Mouse (Mus musculus) B cell, adult 2 months (primary cell): ENCODE results near the gene B3galt1.

ENCODE experiments used
- DNase-seq, 2 experiments: peaks; one replicate each; pipeline ENCODE4 v3.0.0; 2022

B3galt1 gene

DNA sequence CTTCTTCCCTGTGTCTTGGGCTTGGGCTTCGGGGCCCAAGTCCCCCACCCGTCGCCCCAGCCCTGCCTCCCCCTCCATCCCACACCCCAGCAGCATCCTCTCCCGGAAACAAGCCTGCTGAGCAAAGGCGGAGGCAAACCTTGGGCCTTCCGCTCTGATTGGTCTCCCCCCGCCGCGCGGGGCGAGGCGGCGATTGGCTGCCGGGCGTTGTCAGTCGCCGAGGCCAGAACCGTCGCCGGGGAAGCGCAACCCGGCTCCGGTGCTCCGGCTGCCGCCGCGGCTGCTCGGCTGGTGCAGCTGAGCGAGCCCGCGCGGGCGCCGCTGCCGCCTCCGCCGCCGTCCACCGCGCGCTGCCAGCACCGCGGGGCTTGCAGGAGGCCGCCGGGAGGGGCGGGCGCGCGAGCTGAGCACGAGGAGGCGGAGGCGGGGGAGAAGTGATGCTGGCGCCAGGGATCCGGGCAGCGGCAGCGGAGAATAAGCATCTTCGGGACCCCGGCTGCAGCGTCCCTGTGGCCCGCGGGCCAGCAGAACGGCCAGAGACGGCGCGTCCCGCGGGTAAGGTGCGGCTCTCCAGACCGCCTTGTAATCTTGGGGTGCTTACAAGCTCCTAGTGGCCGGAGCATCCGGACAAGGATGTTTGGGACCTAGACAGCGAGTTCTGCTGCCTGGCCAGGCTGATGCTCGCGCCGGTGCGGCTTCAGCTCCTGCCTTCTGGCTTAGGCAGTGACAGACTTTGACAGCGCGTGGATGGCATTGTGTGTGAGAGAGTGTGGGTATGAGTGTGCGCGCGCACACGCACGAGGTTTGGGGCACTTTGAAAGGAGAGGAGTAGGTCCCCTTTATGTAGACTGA is at the start of gene B3galt1:
Gene B3galt1 (plus strand): TSS at position 392 of the 852 bp plus-strand sequence.
- no peak for DNase-seq

DNA sequence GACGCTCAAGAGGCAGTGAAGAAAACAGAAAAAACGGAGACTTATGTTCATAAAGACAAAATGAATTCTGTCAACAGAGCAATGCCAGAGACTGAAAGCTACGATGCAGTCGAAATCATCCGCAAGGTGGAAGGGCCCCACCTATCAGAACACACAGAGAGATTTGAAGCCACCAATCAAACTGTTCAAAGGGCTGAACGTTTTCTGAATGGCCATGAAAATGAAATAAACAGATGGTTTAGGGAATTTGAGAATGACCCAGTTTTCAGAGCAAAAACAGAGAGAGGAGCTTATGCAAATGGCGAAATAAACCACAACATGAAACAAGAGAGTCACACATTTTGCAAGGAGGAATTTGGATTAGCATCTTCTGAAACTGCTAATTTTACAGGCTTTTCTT is 49.3 kb upstream of the B3galt1 start:
- no peak for DNase-seq

DNA sequence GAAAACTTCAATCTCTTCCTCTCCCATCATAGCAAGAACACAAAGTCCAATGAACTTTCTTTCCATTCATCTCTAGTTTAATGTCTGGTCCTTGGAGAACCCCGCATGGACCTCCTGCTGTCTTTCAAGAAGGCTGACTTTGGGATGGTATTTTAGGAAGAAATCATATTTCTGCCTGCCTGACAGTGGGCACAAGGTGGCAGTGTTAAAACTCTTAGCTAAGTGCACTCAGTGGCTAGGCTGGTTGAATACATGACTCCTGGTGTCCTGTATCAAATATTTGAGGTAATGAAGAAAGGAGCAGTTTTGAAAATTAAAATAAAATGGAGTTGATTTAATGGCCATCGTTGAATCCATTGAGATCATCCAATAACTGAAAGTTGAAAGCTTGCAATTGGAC is 30.3 kb upstream of the B3galt1 start:
- no peak for DNase-seq

DNA sequence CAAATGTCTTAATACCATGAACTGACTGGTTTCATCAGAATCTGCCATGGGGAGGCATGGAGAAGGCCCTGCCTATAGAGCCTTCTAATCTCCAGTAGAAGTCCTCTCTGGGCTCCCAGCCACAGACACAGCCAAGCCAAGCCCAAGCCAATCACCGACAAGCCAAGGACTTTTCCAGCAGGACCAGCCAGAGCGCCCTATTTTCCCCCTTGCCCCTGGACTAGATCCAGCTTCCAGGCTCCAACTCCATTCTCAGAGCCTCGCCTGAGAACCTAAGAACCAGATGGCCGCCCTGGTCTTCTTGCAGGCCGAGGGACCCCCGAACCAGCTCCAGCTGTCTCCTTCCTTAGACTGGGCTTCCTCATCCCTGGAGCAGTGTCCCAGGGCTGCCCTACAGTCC is 26.2 kb upstream of the B3galt1 start:
- no peak for DNase-seq

DNA sequence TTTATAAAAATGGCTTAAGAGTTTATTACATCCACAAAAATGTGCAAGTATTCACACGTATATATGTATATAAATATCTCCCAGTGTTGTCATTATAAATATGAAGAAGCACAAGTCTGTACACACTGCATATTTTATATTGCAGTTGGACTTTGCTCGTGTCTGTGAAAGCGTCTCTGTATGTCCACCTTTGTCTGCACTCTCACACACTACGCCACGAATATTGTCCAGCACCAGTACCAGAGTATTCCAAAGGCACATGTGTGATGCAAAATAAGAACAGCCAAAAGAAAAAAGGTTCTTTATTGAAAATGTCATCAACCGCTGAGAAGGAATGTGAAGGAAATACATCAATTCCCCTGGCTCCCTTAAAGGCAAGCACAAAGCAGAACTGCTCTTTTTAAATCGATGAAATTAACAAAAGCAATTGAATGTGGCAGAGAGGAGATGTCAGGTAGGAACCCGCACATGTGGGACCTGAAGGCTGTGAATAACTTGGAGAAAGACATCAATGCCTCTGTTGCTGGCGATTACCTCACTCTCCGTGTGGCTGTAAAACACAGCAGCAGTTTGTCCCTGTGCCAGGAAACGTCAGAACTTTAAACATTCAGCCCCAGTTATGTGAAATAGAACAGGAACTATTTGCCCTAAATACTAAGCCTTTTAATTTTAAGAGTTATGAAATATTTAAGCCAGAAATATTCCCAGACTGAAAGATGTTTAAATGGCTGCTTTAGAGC is 23.5 kb upstream of the B3galt1 start:
- DNase-seq = no peak

DNA sequence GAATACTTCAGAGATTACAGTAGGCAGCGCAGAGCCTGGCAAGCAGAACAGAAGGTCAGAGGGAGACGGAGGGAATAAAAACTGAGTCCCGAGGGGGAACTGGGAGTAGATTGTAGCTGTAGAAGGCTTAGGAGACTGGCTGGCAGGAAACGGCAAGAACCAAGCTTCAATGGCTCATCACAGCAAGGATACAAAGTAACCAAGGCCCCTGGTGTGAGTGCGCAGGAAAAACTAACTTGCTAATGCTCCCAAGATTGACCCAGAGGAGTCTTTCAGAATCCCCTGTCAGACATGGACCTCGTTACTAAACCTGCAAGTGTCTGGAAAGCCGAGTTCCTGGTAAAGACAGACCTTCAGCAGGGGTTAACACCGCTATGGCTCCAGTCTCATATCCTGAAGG is 21.2 kb upstream of the B3galt1 start:
- DNase-seq = no peak

DNA sequence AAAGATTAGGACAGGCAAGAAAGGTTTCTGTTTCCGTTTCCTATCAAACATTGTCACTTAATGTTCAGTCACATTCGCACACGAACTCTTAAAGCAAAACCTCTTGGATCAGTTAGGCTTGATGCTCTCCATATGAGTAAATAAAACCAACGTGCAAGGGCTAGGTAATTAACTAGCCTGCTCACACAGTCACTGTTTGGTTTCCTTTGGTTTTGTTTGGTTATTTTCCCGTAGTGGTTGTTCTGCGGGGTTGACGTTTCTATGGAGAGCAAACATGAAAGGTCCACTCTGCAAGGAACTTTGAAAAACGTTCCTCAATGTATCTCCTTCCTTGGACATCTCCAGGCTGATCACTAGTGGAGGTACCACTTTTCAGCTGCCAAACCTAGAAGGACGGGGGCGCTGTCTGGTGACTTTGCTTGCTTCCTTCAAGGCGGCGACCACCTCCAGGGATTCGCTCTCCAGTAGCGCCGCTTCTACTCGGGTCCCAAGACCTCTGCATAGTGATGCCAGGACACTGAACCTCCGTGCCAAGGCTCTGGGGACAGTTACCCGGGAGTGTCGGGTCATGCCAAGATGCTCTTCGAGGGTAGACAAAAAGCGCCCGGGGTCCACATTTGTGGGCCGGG is 706 bp upstream of the B3galt1 start:
- no peak for DNase-seq

DNA sequence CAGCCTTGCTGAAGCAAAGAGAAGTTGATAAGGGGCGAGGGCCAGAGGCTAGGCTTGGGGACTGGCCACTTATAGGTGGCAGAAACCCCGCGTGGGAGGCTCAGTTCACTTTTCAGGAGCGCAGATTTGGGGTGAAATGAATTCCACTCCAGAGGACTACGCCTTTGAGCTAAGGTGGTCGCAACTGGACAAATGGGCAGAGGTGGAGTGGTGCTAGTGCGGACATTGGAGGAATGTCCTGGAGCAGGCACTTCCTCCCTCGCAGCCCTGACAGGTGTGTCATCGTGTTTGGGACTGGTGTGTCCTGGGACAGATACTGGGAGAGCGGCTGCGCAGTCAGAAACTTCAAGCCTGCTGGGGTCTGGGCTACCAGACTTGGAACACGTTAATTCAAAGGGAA is 895 bp downstream of the B3galt1 start:
- no peak for DNase-seq

DNA sequence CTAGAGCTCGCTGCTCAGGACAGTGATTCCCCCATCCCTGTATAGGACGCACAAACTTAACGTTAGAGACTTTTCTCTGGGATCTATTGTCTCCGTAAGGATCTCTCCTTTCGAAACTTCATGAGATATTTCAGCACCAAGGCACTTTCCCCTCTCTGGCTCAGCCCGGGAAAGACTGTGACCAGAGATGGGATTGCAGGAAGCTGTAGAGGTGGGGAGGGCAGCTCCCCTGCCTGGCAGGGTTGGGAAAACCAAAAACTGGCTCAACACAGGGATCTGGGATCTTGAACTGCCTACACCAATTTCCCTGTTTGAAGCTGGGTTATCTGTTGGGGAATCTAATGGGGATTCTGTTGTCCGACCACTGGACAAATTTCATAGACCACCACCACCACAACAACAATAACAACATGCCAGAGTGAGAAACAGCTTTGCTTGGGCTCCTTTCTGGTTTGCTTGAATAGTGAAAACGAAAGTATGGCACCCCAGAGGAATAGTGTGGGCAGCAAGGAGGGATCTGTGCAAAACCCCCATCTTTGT is 1.5 kb downstream of the B3galt1 start:
- no peak for DNase-seq

DNA sequence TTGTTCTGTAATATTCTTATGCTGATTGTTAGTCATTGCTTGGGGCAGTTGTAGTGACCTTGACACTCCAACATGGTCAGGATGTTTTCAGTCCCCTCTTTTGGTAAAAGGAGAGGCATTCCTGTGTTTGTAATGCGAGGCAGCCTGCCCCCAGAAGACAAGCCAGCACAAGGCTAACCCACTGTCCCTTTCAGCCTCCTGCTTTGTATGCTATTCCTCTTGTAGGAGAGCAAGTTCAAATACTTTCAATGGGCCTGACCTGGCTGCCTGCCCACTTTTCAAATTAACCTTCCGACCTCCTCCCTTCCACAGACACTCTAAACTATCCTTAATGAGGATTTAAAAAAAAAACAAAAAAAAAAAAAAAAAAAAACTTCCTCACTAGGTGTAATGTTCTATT is 11.0 kb downstream of the B3galt1 start:
- DNase-seq = no peak

DNA sequence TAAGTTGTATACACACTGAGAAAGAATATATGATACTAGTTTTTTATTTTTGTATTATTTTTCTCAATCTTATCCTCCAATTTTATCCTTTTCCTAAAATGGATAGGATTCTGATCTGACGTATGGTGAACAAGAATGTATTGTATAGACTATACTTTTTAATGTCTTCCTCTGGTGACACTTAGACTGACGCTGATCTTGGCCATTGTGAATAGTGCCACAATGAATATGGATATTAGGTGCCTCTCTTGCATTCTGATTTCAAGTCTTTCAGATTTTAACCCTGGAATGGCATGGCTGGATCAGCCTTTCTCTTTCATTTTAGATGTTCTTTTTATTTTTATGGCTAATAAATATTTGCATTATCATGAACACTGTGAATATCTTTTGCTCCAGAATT is 17.4 kb downstream of the B3galt1 start:
- DNase-seq = no peak

DNA sequence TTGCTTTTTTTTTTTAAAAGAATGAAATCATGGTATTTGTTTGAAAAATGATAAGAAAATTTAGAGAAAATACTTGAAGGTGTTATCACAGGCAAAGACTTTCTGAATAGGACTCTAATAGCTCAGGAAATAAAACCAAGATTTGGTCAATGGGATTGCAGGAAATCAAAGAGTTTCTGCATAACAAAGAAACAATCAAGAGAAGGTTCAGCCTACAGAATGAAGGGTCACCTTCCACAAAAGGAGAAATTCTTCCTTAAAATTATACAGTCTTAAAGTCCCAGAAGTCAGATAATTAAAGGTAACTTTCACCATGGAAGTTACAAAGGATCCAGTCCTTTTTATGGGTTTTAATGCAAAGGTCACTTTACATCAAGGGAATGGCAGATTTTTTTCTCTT is 24.7 kb downstream of the B3galt1 start:
- no peak for DNase-seq

DNA sequence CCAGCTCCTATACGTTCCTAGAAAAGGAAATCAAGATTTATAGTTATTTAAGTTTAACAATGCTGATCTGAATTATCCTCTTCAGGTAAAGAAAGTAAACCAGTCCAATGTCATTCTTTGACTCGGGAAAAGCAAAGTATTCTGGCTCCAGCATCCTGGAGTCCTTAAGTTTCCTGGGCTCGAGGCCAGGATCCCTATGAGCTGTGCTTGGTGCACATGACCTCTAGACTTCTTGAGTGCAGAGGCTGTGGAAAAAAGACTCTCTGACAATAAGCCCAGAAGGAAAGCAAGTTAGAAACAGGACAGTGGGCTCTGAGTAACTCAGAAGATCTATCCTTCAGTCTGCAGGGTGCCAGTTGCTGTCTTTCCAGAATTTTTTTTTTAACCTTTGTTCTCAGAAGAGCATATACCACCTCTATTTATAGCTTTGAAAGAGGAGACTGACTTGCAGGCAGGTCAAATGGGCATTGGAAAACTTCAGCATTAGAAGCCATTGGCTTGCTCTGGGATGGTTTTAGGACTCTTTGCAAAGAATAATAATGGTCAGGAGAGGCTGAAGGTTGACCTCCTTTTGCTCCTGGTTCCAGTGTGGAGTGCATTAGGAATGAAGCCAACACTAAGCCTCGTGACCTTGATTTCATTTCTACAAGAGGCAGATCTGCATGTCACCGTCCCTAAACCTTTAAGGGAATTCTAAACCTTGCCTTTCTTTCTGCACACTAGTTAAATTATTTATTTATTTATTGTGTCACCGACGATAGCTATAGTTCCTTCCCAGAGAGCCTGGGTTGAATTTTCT is 26.4 kb downstream of the B3galt1 start:
- no peak for DNase-seq

DNA sequence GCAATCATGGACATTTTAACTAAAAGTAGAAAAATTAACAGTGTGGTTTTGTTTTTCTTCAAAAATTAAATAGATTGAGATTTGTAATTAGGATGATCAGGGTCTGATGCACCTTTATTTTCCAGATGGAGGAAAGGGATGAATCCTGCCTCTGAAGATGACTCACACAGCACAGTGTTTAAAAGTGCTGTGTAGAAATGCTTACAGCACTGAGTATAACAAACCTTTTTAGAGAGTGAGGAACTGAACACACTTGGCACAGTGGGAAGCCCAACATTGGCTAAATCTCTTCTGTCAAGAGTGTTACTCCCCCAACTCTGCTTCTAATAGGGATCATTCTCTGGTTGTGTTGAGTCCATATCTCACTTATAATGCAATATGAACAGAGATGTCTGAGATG is 57.2 kb downstream of the B3galt1 start:
- no peak for DNase-seq

DNA sequence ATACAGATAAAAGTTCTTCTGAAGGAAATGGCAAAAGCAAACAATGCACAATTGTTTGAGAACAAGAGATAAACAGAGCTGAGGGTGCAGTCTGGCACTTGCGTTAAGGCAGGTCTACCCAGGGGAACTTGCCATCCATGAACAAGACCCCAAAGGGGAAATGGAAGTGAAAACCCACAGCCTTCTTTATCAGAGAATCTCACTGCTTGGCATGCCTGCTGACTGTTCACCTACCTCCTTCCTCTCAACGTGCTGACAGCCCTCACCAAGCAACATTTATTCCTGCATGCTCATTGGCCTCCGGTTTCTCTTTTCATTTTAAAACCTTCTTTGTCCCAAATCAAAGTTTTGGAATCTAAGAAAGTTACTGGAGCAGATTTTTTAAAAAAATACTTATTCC is 62.0 kb downstream of the B3galt1 start:
- DNase-seq = no peak

DNA sequence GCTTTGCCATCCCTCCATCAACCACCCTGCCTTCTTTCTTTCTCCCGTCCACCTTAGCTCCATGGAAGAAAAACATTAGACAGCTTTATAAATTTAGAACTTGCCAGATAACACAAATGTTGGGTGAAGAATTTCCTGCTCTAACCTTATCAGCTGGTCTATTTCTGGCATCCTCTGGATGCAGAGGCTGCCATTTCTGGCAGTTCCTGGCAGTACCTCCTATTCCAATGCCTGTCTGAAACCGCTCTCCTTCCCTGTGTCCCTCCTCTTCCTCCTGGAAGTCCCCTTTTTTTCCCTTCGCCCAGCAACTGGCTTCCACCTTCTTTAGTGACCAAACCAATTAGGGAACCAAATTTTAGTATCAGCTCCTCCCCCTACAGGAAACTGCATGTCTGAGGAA is 62.6 kb downstream of the B3galt1 start:
- no peak for DNase-seq

DNA sequence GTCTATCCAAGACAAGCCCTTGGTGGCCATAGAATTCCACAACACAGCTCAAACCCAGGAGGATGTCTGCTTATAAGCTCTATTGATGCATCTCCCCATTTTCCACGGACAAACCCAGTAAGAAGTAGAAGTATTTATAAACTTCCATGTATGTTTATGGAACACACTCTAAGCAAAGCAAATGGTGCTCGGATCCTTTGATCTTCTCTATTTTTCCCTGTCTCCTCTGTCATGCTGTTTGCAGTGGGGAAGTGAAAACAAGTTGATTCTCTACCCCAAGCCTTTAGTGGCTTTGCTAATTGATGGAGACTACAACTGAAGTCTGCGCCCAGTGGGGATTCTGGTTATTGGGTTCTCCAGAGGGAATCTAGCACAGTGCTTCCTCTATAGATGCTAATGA is 89.2 kb downstream of the B3galt1 start:
- DNase-seq = no peak

DNA sequence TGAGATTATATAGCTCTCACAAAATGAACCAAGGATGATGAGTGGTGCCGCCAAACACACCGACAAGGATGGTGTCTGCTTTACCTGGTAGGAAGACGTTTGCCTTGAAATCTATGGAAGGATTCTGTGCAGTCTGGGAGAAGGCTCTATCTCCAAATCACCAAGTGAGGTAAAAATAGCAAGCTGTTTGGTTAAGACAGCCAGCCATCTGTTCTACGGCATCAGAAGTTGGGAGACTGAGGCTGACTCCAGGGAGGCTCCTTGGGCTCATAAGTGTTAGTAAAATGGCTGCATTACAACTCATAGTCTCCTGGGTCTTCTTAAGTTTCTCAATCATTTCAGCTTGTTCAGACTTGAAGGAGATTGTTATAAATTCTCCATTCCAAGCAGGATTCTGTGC is 91.7 kb downstream of the B3galt1 start:
- no peak for DNase-seq

DNA sequence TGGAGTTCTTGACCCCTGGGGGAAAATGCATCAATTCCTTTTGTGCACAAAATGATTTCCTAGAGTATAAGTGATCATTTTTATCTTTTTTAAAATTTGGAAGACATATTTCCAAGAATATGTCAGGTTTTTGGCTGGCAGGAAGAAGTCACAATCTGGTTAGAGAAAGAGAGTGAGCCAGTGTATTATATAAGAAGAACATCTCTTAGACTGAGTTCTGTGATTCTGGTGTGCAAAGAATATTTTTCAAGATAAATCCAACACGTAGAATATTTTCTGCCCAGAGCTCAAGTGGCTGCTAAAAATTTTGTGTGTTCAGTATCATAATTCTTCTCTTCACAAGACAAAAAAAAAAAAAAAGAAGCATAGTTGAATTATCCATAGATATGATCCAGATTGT is 92.4 kb downstream of the B3galt1 start:
- DNase-seq = no peak

DNA sequence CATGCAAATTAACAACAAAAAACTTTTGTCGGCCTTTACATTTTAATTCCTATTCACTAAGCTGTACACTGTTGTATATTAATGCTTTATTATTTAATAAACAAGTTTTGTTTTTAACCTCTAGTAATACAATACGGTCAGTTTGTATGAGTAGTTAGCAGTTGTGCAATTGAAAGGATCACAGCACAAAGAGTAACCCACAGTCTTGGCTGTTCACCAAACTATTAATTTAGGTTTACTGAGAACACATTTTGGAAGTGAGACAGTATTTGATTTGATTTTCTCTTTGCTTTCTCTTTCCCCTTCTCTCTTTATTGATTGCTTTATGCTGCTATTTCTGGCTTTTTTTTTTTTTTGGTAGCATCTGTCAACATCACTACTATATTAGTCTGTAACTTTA is 106.0 kb downstream of the B3galt1 start:
- DNase-seq = no peak

DNA sequence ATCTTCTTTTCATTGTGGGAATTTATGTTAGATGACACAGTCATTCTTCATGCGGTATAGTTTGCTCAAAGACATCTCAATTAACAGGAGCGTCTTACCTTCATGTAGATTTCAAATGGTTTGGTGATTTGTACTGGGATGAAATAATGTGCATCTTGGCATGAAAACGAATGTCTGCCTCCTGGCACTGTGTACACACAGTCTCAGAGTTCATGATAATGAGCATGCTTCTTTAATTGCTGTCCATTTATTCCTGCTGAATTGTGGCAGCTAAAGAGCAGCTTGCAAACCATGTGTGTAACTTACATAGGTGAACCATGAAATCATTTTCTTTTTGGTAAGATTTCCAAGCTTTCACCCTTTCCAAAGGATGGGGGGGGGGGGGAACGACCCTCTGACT is 112.0 kb downstream of the B3galt1 start:
- no peak for DNase-seq

DNA sequence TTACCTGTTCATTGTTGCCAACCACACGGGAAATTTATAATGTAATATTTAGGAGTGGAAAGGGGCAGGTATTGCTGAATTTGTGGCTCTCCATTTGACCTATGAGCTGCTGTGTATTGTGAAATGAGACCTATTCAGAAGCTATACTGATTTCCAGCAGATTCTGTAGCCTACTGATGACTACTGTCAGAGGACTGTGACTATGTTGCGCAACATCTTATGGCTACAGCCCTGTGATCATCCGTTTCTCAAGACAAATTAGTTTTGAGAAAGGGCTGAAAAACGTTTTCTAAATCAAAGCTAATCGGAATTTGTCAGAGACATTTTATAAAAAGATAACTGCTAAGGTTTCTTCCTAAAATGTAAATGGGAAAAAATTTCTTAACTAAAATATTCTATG is 158.6 kb downstream of the B3galt1 start:
- DNase-seq = no peak

DNA sequence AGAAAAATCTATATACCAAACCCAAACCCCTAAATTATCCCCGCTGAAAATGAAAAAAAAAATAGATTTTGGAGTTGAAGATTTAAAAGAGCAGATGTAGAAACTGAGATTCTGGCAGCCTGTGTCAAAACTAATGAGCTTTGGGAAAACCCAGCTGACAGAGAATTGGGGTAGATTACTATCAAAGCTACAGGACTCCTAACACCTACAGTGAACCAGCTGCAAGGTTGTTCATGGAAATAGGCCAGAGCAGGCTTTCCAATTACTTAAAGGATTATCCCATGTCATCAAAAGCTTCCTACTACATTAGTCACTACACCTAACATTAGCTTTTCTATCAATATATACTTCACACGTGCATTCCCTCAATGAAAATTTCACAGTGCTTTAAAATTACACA is 165.1 kb downstream of the B3galt1 start:
- no peak for DNase-seq
